ENCODE assay signal across 8 mouse cellular contexts in genomic region chr19:25450869-25451629, GRCm38 (mm10). TPM values are rescaled to one million over a fixed set of nuclear protein-coding genes. Genes with fewer than 3 reads are reported as not detected.
A peak's percentile ranks its signal among the peaks of the same experiment; 100 is the strongest.
DNase-seq lines count a peak whose midpoint lies in the region; ATAC-seq and TF ChIP-seq lines count a peak whose summit lies in the region.
"Had no signal": no experiment of that assay in that cellular context is flagged by ENCODE, and none has a peak within 500 bp of the region (broad histone marks: within the 10 kb centered on the region; RNA-seq: fewer than 3 reads in every experiment).

No protein-coding gene starts in this region.

- H3K4me2 ChIP-seq in kidney, embryonic 14.5 days (replicated peaks; ENCODE audit: low read depth, low read length), result no peak overlapping the region
- H3K4me2 ChIP-seq in heart, embryonic 16.5 days (ENCODE audit: low read depth, low read length), result no peak overlapping the region

- intact Hi-C loops in left cerebral cortex, postnatal 14 days (cut with DNase I), result loop anchor here (5.0 to 10.0 kb wide), 2 partner anchors 344 to 486 kb away; partner anchors contain the start of gene Cbwd1

- no peak overlapping the region for H3K27ac ChIP-seq in kidney, adult 2 months (ENCODE audit: insufficient read depth, low read depth, low read length)
- no peak overlapping the region for H3K27ac ChIP-seq in kidney, embryonic 14.5 days (ENCODE audit: low read depth, low read length)
- no peak overlapping the region for H3K27ac ChIP-seq in heart, embryonic 16.5 days (ENCODE audit: low read length)

- no peaks in the 10 kb centered on the region for H3K27me3 ChIP-seq in kidney, adult 2 months (replicated peaks; ENCODE audit: control insufficient read depth, insufficient read depth, low read length)
- H3K27me3 ChIP-seq in kidney, embryonic 14.5 days (ENCODE audit: control insufficient read depth, insufficient read depth, low read length), result no peaks in the 10 kb centered on the region
- no peaks in the 10 kb centered on the region for H3K27me3 ChIP-seq in G1E (ENCODE audit: insufficient read depth, low read length)
- H3K27me3 ChIP-seq in heart, embryonic 16.5 days (ENCODE audit: control insufficient read depth, insufficient read depth, low read length), result no peaks in the 10 kb centered on the region

- no peaks in the 10 kb centered on the region for H3K4me1 ChIP-seq in kidney, adult 2 months (ENCODE audit: control insufficient read depth, insufficient read depth, low read length)
- H3K4me1 ChIP-seq in kidney, embryonic 14.5 days (ENCODE audit: control insufficient read depth, insufficient read depth, low read length), result no peaks in the 10 kb centered on the region
- H3K4me1 ChIP-seq in G1E (ENCODE audit: insufficient read depth, low read depth, low read length), result no peaks in the 10 kb centered on the region
- no peaks in the 10 kb centered on the region for H3K4me1 ChIP-seq in heart, embryonic 16.5 days (ENCODE audit: control insufficient read depth, insufficient read depth, low read length)

- no peak overlapping the region for H3K9ac ChIP-seq in kidney, embryonic 14.5 days (ENCODE audit: low read depth, low read length)
- no peak overlapping the region for H3K9ac ChIP-seq in heart, embryonic 16.5 days (ENCODE audit: low read length)

- no peaks in the 10 kb centered on the region for H3K36me3 ChIP-seq in kidney, adult 2 months (ENCODE audit: control insufficient read depth, insufficient read depth, low read length)
- H3K36me3 ChIP-seq in kidney, embryonic 14.5 days (ENCODE audit: control insufficient read depth, insufficient read depth, low read length), result no peaks in the 10 kb centered on the region
- H3K36me3 ChIP-seq in G1E (replicated peaks), result no peaks in the 10 kb centered on the region
- H3K36me3 ChIP-seq in heart, embryonic 16.5 days (ENCODE audit: control insufficient read depth, insufficient read depth), result no peaks in the 10 kb centered on the region

- peak; percentile 67 for DNase-seq in kidney, adult 2 months
- DNase-seq in G1E (ENCODE audit: low spot score), result no peak
- peak; percentile 25 to 53 for DNase-seq in adrenal gland, postnatal 36 days
- peak; percentile 59 to 68 for DNase-seq in left cerebral cortex, postnatal 14 days (ENCODE audit: low spot score in 2 of 2)
- peak; percentile 18 for DNase-seq in retina, adult 2 months (ENCODE audit: low read depth, low spot score)

- TF ChIP-seq POLR2A in kidney, adult 2 months (IDR thresholded peaks at IDR 0.05; ENCODE audit: low read depth, low read length), result no peak

- H3K4me3 ChIP-seq in kidney, adult 2 months (ENCODE audit: insufficient read depth, low read depth, low read length), result no peak overlapping the region
- H3K4me3 ChIP-seq in kidney, embryonic 14.5 days (ENCODE audit: low read length), result no peak overlapping the region
- no peak overlapping the region for H3K4me3 ChIP-seq in G1E (ENCODE audit: low read depth, low read length)
- no peak overlapping the region for H3K4me3 ChIP-seq in heart, embryonic 16.5 days (ENCODE audit: low read length)

- WGBS in kidney, adult 2 months, result 48% methylated on average over 11 of the region's 11 CpGs
- WGBS in kidney, embryonic 14.5 days, result 50% methylated on average over 11 of the region's 11 CpGs
- 46% methylated on average over 11 of the region's 11 CpGs for WGBS in heart, embryonic 16.5 days

- no peak for ATAC-seq in kidney, embryonic 14.5 days (ENCODE audit: low FRiP score, low TSS enrichment)
- no peak for ATAC-seq in G1E (ENCODE audit: extremely low read depth, insufficient number of reproducible peaks, low FRiP score, poor library complexity, severe bottlenecking)
- 0 out of 2 replicates have a peak, but pooled peaks have one; percentile 49 for ATAC-seq in heart, embryonic 16.5 days (replicated peaks; ENCODE audit: extremely low read depth, insufficient read depth, low FRiP score)

- no peaks in the 10 kb centered on the region for H3K9me3 ChIP-seq in kidney, embryonic 14.5 days (ENCODE audit: control insufficient read depth, low read length)
- H3K9me3 ChIP-seq in G1E (replicated peaks), result peaks cover 61% of the 10 kb centered on the region
- no peaks in the 10 kb centered on the region for H3K9me3 ChIP-seq in heart, embryonic 16.5 days (replicated peaks; ENCODE audit: control insufficient read depth, low read length)

- TF ChIP-seq CTCF in kidney, adult 2 months (conservative IDR thresholded peaks at IDR 0.05; ENCODE audit: insufficient read depth, insufficient read length, low read depth, low read length), result peak; percentile 84
- TF ChIP-seq CTCF in G1E (IDR thresholded peaks at IDR 0.05; ENCODE audit: low read depth, low read length), result 0 out of 2 replicates have a peak, but pooled peaks have one; percentile 7

RNA-seq across cellular contexts. Expression of gene Dmrt1, which starts 54.4 kb away (rescaled TPM):
- not detected in 2 replicates for polyA plus RNA-seq in kidney, adult 2 months (2012; rRNA removed)
- polyA plus RNA-seq in kidney, embryonic 14.5 days (2014; fragmentation: Nextera tagmentation; extraction: Ambion mirVana), result not detected in 2 replicates
- not detected in 2 replicates for total RNA-seq in G1E (2014; fragmentation: Nextera tagmentation)
- not detected in 2 replicates for total RNA-seq in G1E (2017)
- not detected in 2 replicates for polyA plus RNA-seq in G1E (2012)
- total RNA-seq in adrenal gland, postnatal 36 days (2021), result not detected
- polyA plus RNA-seq in heart, embryonic 16.5 days (2015; fragmentation: Nextera tagmentation; extraction: Ambion mirVana), result not detected in 2 replicates
- total RNA-seq in left cerebral cortex, postnatal 14 days (2021), result not detected
- total RNA-seq: layer of hippocampus, adult 8-10 months had no signal
